Mouse (Mus musculus) natural killer cell, adult 2 months (primary cell): ENCODE measurements around the gene Ttc23.

ENCODE experiments used
- DNase-seq, 2 experiments: peaks; one replicate each; pipeline ENCODE4 v3.0.0; 2022; ENCODE audit warnings: low spot score in 2 of 2

Gene Ttc23

DNA sequence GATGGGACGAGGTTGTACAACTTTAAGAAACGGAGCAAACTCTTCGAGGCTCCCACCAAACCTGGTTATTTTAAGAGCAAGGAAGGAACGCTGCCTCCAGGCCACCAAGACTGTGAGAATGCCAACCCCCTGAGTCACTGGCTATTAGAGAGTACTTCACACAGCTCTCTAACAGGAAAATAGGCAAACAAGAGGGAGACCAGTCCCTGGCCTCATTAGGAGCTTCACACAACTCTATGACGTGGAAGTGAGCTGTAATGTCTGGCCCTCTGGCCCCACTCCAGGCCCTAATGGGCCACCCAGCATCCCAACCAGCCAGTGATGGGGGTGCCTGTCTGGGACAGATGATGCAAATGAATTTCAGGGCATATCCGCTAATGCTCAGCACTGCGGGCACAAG is 94.5 kb downstream of the Ttc23 start:
- no peak for DNase-seq

DNA sequence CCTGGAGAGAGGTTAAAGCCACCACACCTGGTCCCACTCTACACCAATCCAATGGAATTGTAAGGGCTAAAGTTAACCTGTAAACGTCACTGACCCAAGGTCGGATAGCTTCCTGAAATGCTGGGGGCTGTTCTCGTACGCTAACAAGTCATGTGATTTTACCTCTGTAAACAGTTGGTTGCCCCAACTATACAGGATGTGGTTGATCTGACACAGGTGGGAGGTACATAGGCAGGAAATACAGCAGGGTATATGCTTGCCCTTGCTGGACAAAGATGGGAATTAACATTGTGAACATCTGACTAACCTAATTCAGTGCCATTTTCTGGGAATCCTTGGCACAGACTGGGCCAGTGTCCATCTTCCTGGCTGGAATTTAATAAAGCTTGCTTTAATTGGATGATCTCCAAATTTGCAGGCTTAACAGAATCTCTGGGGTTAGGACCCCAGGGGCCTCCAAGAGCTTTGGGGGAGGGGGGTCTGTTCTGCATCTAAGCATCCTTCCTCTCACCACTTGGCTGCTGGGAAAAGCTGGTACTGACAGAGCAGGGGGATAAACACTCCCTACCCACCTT is 100.6 kb downstream of the Ttc23 start:
- no peak for DNase-seq

DNA sequence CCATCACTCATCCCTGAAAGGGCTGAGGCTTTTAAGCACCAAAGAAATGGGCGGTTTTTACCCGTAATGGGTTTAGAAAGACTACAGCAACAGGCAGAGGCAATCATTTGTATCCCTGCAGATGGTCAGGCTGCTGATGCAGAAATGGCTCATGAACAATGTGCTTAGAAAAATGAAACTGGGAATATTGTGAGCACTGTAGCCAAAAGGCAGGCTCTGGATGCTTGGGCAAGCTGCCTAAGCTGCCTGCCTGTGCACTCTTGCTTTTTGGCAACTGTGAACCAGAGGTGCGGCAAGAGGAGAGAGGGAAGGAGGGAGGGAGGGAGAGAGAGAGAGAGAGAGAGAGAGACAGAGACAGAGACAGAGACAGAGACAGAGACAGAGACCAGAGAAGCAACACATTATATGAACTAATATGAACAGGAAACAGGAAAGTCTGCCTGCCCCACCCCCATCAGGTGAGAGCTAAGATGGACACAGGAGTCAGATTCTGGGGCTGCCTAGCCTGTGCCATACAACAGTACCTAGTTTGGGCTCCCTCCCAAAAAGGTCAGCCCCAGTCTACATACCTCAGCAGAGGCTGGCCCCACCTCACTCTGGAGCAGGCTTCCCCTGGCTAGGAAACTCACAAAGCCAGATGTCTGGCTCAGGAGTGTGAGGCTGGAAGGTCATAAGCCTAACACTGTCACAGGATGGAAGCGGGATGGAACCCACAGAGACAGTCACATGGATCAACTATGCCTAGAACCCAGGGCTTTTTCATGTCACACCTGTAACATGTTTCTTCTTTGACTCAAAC is 102.4 kb downstream of the Ttc23 start:
- DNase-seq, result no peak

DNA sequence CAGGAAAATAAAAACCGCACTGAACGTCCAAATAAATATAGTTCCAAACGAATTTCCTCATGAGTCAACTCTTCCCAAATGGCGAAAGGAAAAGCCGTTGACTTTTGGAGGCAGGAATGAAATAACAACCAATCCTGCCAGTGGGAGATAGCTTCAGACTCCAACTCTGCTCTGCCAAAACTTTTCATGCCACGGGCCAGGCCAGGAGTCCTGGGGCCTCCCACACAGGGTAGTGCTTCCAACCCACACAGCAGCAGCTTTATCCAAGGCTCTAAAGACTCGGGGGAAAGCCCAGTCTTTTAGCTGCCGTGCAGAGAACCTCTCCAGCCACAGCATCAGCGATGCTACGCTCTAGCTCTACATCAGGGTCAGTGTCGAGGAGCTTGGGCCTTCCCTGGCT is 107.4 kb downstream of the Ttc23 start:
- no peak for DNase-seq

DNA sequence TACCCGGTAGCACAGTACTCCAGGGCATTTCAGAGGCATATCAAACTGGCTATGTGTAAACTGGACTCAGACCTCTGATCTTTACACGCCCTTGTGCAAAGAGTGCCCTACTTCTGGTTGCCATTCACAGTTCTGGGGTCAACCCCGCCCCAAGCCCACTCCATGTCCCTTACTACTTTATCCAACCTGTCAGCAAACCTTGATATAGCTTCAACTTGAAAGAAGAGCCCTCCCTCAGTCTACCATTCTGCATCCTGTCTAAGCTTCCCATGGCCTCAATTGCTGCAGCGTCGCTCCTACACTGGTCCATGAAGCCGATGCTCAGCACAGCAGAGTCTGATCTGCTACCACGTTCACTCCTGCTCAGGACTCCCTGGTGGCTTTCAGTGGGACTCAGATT is 108.2 kb downstream of the Ttc23 start:
- DNase-seq, result no peak

DNA sequence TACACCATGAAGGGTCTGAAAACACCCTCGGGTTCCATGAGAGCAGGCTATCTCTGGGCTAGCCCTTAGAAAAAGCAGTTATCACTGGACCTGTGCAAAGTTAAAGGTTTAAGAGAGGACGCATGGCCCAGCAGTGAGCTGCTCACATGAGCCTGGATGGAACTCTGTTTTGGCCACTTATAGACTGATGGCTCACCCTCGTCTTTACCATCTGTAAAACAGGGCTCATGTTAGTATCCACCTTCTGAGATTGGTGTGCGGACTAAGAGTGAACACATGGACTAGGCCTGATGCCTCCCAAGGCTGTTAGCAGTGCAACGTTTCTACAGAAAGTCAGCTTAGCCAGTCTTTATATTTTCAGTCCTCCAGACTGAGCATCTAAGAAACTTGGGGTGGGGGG is 109.4 kb downstream of the Ttc23 start:
- DNase-seq, result no peak

DNA sequence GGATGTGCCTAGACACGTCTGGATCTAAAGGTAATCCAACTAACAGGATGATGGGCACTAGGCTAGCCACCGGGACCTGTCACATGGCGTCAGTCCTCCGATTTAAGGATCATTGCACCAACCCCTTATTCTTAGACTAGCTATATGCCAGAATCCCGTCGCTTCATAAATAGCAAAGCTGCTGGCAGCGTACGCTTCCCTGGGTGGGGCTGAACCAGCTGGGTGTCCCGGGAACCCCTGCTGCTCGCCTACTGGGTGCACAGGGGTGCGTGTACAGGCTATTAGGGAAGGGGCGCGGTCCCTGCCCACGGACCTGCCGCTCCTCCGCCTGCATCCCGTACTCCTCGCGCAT is 111.3 kb downstream of the Ttc23 start:
- DNase-seq, result no peak

DNA sequence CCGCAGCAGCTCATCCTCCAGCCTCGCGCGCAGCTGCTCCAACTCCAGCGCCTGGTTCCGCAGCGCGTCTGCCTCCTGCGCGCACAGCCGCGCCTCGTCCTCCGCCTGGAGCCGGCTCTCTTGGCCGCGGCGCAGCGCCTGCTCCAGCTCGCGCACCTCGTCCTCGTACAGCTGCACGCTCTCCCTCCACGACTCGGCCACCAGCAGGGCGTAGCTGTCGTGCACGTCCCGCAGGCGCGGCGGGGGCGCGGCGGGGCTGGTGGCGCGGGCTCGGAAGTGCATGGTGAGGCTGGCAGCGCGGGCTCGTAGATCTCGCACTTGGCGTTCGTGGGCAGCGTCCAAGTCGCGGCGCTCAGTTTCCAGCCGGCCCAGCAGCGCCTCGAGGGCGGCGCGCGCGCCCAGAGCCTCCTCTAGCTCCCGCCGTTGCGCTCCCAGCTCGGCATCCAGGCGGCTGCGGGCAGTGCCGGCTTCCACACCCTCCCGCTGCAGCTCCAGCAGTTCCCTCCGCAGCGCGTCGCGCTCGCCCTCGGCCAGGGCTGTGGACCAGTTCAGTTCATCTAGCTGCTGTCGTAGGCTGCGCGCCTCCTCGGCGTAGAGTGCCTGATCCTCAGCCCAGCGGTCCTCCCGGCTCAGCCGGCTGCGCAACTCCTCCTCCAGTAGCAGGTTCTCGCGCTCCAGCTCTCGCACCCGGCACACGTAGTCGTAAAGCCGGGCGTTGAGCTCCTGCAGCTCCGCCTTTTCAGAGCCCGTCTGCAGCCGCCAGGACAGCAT is 111.8 kb downstream of the Ttc23 start:
- DNase-seq, result no peak

DNA sequence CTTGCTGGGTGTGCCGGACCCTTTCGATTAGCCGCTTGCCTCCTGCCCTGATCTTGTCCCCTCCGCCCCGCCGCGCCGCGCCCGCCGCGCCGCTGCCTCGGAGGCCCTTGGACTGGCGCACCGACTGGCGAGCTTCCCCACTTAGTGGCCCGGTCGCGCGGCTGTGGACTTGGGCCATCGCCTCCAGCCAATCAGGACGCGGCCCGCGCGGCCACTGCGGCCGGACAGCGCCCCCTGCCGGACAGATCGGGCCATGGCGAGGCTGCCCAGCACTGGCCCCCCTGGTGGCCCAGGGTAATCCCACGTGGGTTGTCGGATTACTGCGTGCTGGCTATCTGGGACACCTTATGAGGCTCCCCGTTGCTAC is 112.4 kb downstream of the Ttc23 start, which contains the start of gene Synm:
Gene Synm (minus strand): TSS at position 114 of the 367 bp plus-strand sequence.
- peak; percentile 35 to 40 for DNase-seq

DNA sequence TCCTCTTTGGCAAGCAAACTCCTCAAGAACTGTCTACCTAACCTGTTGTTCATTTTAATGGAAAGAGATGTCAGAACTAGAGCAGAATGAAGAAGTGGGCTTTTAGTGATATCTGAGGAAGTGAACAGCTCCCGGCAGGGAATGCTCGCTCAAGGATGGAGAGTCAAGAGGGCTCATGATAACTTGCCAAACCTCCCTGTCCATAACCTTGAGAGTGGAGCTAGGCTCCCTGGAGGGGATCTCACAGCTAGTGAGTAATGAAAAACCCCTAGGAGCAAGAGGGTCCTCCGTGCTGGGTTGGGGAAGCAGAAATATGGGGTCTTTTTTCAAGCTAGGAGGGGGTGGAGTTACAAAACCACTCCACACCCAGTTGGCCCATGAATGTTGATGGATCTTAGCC is 116.4 kb downstream of the Ttc23 start:
- no peak for DNase-seq

DNA sequence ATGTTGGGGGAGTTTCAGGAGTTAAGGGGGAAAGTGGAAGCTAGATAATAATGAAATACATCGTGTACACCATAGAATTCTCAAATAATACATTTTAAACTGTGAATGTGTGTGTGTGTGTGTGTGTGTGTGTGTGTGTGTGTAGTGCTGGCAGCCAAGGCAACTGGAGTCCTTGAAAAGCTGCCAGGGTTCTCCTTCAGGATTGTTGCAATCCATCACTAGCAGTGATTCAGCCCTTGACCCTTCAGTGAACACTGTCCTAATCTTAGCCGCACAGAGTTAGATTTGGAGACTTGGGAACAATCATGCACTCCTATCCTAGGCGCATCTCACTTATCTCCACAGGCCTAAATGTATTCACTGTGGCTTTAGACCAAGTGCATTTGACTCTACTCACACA is 120.9 kb downstream of the Ttc23 start:
- no peak for DNase-seq

DNA sequence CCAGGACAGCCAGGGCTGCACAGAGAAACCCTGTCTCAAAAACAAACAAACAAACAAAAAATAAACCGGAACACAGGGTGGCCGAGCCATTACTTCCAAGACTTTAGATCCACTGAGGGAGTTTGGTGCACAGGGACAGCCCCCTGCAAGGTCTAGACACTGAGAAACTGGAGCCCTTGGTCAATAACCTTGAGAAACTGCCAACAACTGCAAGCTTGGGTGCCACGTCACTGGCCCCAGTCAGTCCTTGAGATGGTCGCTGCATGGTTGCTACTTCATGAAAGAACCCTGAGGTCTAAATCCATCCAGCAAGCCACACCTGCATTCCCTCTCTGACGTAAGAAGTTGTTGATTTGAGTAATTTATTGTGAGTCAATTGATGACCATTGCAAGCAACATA is 122.3 kb downstream of the Ttc23 start:
- no peak for DNase-seq

DNA sequence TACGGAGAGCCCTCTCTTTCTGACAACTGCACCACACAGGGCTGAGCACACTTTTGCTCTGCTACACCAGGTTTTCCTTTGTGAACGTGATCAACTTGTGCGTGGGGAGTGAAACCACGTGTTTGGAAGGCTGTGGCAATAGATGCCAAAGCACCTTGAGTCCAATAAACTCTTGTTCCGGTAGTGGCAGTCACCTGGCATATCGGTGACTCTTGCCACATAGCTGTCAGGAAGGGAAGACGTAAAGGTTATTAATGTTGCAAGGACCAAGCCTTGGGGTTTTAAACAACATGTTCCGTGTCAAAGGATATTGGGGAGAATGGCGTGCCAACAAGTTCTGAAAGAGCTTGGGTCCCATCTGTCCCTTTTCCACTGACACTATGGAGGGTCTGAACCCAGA is 125.0 kb downstream of the Ttc23 start:
- no peak for DNase-seq

DNA sequence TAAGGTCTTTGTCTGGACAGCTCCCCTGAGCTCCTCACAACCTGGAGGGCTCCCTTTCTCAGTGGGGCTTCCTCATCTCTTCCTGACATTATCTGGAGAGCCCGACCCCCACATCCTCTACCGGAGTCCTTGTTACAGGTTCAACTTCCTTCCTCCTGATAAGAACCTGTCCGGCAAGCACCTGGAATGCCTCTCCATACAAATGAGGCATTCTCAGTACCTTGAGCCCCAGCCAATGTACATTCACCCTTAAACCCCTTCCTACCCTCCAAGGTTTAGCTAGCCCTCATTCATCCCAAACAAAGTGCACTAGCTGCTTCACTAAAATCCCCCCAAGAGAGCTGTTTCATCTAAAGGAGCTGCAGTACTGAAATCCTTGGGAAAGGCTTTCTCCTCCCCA is 128.4 kb downstream of the Ttc23 start:
- DNase-seq, result no peak

DNA sequence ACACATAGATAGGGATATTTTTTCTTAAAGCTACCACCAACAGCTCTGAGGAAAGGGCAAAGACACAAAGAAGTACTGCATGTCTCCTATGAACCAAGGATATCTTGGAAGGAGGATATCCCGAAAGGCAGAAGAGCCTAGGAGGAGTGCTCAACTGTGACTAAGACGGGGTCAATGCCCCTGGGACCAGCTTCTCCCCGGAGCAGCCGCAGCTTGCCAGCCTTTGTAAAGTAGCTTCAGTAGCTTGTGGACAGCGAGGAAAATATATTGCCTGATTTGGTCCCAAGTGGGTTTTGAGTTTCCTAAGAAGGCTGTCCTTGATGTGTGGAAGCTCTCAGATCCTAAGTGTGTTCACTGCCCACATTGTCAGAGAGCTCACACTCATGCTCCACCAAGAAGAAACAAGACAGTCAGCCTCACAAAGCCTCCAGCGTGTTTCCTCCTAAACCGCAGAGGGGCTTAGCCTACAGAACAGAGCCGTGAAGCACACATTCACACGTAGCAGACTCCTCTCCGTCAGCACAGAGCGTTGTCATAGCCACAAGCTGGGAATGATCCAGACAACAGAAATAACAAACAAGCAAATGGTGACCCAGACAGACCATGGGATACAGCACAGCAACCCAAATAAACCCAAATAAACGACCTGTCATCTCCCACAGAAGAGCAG is 129.6 kb downstream of the Ttc23 start:
- no peak for DNase-seq

DNA sequence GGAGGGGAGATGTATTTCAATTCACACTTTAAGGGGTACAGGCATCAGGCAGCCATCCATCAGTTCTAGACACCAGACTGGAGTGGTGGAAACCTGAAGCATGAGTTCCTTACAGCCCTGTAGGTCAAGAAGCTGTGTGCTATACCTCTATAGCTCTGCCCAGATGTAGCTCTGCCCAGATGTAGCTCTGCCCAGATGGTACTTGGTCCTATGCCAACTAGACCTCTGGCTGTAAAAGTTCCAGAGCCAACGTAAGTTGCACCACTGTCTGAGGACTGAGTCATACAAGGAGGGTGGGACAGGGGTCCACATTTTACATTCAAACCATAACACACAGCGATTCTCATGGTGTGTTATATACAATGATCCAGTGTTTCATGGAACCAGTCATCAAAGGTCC is 140.7 kb downstream of the Ttc23 start:
- no peak for DNase-seq

DNA sequence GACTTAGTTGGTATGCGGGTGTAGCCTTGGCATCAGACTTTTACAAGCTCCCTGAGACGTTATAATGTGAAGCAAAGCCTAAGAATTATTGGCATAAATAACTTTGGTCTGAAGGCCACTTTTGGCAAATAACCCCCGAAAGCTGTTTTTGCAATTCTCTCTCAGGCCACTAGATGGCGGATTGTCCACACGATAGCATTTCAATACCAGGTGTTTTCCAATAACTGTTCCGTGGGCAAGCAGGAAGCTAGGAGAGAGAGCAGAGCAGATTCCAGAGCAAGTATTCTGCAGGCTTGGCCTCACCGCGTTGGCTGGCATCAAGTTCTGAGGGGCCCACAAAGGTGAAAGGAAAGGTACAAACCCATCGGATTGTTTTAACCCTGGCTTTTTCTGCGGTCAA is 141.5 kb downstream of the Ttc23 start:
- DNase-seq, result peak; percentile 14 to 40

DNA sequence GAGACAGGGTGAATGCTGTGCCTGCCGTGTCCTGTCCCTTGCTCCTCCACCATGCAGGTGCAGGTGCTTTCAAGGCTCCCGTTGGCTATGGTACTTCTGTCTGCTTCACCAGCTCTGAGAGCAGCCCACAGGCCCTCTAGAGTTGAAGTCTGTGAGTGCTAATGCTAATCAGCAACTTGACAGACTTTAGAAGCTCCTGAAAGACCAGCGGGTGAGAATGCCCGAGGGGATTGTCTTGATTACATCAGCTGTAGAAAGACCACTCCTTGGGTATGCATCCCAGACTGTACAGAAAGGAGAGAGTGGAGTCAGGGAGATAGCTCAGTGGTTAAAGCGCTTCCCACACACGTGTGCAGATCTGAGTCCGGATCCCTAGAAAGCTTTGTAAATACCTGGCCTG is 144.0 kb downstream of the Ttc23 start:
- DNase-seq, result no peak

DNA sequence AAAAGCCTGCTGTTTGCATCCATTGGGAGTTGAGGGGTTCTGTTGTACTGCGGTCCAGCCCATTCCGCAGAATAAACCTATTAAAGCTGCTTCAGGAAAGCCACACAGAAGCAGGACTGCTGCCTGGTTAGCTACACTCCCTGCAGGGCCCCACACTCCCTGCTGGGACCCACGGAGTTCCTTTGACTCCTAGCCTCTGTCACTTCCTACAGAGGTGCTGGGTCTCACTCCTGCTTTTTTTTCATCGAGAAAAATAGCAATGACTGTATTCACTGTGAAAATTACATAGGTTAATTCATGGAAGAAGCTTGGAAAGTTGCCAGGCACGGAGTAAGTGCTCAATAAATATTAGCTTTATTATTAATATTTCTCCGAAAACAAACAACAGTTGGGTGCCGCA is 146.2 kb downstream of the Ttc23 start:
- no peak for DNase-seq

DNA sequence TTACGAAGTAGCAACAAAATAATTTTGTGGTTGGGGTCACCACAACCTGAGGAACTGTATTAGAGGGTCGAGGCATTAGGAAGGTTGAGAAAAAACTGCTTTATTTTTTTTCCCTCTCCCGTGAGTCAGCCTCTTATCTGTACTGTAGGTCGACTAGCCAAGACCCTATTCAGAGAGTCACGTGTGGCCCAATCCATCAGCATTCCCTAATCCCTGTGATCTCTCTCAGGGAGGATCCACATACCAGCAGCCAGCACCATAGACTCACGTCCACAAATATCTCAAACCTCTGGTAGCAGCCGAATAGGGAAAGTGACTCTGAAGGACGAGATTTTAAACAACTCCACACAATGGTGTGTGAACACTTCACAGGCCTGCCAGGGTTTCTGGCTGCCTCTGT is 149.9 kb downstream of the Ttc23 start:
- DNase-seq, result no peak

DNA sequence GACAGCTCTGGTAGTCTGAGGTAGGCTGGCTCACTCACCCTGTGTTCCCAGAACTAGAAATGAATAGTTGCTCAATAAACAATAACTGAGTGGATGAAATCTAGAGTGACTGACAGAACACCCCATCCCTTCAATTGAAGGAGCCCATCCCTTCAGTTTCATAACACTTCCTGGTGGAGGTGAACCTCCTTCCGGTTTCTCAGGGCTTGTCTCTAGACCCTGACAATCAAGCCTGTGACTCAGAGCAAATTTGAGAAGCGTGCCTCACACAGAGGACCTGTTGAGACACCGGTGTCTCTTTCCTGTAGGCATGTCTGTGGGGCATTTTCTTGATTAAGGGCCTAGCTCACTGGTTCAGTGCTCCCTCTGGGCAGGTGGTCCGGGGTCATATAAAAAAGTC is 151.3 kb downstream of the Ttc23 start:
- DNase-seq, result no peak

DNA sequence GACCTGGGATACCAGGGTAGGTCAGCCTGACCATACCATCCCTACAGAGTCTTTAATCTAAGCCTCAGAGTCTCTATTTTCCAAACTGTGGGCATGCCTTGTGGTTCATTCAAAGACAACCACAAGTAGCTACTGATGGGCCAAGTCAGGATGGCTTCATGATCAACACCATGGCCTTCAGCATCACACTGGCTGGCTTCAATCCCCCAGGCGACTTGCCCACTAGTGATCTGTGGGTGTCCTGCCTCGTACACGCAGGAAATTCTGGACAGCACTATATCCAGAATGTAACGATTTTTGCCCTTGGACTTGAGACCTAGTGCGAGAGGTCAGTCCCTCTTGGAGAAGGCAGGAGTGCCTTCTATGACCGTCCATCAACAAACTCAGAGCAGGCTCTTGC is 153.3 kb downstream of the Ttc23 start:
- DNase-seq, result no peak

DNA sequence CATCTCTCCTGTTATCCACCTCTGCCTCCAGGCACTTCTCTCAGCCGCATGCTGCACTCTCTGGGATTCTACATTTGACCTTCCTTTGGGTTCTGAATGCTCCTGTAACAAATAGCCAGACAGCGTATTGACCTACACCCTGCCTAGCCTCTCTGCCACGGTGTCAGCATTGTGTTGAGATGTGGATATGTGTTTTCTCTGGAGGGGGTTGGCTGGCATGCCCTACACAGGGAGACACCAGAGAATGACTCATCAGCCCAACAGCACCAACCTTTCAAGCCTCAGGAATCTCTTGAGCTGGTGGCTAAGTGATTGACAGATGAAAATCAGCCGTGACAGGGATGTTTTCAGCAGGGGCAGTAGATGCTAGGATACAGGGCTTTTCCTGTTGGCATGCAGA is 153.8 kb downstream of the Ttc23 start:
- DNase-seq, result no peak
